Mouse (Mus musculus): ENCODE measurements around the gene Gm14393. TPM values are rescaled to one million over a fixed set of nuclear protein-coding genes. Genes with fewer than 3 reads are reported as not detected.
"Not testable (repeated sequence)": the region's sequence is repeated elsewhere in the genome, so short reads cannot be mapped to it uniquely, and the experiment has no call there.

Gm14393 gene
- total RNA-seq (2021), result 1.7 TPM in 1 of 2 replicates, not detected in the other
- long read RNA-seq, result 0 reads

GRCm38 (mm10) chr2:175067681-175068261 is at the start of gene Gm14393:
Gene Gm14393, minus strand, starts transcription at chr2:175067781.
- DNase-seq, result not testable (repeated sequence)

- not testable (repeated sequence) for DNase-seq
These were observed 23.3 kb downstream of the Gm14393 start for GRCm38 (mm10) chr2:175044268-175044667.

Other genes starting within 250 kb of the Gm14393 start
- 1.3 TPM in 1 of 2 replicates, not detected in the other for gene Gm14444, start 57.5 kb downstream of the Gm14393 start, total RNA-seq (2021)
- 22.9 and 26.4 TPM in 2 replicates for gene Gm14399, start 74.2 kb upstream of the Gm14393 start, total RNA-seq (2021)
- gene Gm14443, start 108.1 kb upstream of the Gm14393 start, total RNA-seq (2021), result 3.1 and 3.2 TPM in 2 replicates
- 77.2 and 98.0 TPM in 2 replicates for gene Gm14391, start 139.1 kb upstream of the Gm14393 start, total RNA-seq (2021)
- 16.4 TPM in 1 of 2 replicates, not detected in the other for gene Gm14440, start 207.3 kb upstream of the Gm14393 start, total RNA-seq (2021)

All from adrenal gland, postnatal 25 days (tissue).